Mouse (Mus musculus) C2C12 (cell line): ENCODE results near the gene Rpl18a. TPM values are rescaled to one million over a fixed set of nuclear protein-coding genes. Genes with fewer than 3 reads are reported as not detected.

Experiments used
- H3K27me3 ChIP-seq: one replicate; pipeline ENCODE4 v1.6.1; 2011; ENCODE audit not compliant: control insufficient read depth, insufficient read depth, insufficient read length
- H3K36me3 ChIP-seq: one replicate; pipeline ENCODE4 v1.6.1; 2011; ENCODE audit not compliant: control insufficient read depth, insufficient read depth
- H3K4me3 ChIP-seq: one replicate; pipeline ENCODE4 v1.5.1; 2011; ENCODE audit warnings: mild to moderate bottlenecking, control low read depth; ENCODE audit not compliant: poor library complexity, insufficient read depth, severe bottlenecking
- H3K79me2 ChIP-seq: one replicate; pipeline ENCODE4 v1.6.1; 2011; ENCODE audit not compliant: control insufficient read depth, insufficient read depth
- H3K79me3 ChIP-seq: one replicate; pipeline ENCODE4 v1.6.1; 2011; ENCODE audit warnings: low read depth, control low read depth
- H3ac ChIP-seq: one replicate; pipeline ENCODE3; 2011; ENCODE audit warnings: low read depth; ENCODE audit not compliant: control insufficient read depth, insufficient read length
- CEBPB ChIP-seq: IDR thresholded peaks from one replicate; pipeline ENCODE4 v1.6.1; 2011; ENCODE audit warnings: low read depth, mild to moderate bottlenecking, control low read depth, moderate library complexity
- CTCF ChIP-seq: IDR thresholded peaks from one replicate; pipeline ENCODE4 v1.5.1; 2011; ENCODE audit not compliant: control insufficient read depth, insufficient read depth, insufficient read length
- FOSL1 ChIP-seq: IDR thresholded peaks from one replicate; pipeline ENCODE4 v1.8.0; 2011; ENCODE audit warnings: mild to moderate bottlenecking, low read length; ENCODE audit not compliant: poor library complexity, insufficient read depth, severe bottlenecking
- MAX ChIP-seq: IDR thresholded peaks from one replicate; pipeline ENCODE4 v1.6.1; 2011; ENCODE audit warnings: mild to moderate bottlenecking, control low read depth
- MYOD1 ChIP-seq: IDR thresholded peaks from one replicate; pipeline ENCODE4 v1.6.1; 2011; ENCODE audit warnings: low read depth; ENCODE audit not compliant: control insufficient read depth, insufficient read length
- MYOG ChIP-seq: IDR thresholded peaks from one replicate; pipeline ENCODE4 v1.6.1; 2011; ENCODE audit not compliant: control insufficient read depth, insufficient read length; ENCODE audit errors: extremely low read depth
- USF1 ChIP-seq: IDR thresholded peaks from one replicate; pipeline ENCODE4 v1.6.1; 2011; ENCODE audit warnings: low read depth, mild to moderate bottlenecking, control low read depth, moderate library complexity
- polyA plus RNA-seq: library from polyadenylated mRNA; unstranded; fragments of >200 nt; fragmentation: generic; extraction: Trizol; gene quantifications from one replicate; pipeline ENCODE4 v1.2.1, GENCODE M21; 2012; ENCODE audit warnings: missing spikeins

The Rpl18a gene
- polyA plus RNA-seq, 1 experiment = 4,918 TPM

DNA sequence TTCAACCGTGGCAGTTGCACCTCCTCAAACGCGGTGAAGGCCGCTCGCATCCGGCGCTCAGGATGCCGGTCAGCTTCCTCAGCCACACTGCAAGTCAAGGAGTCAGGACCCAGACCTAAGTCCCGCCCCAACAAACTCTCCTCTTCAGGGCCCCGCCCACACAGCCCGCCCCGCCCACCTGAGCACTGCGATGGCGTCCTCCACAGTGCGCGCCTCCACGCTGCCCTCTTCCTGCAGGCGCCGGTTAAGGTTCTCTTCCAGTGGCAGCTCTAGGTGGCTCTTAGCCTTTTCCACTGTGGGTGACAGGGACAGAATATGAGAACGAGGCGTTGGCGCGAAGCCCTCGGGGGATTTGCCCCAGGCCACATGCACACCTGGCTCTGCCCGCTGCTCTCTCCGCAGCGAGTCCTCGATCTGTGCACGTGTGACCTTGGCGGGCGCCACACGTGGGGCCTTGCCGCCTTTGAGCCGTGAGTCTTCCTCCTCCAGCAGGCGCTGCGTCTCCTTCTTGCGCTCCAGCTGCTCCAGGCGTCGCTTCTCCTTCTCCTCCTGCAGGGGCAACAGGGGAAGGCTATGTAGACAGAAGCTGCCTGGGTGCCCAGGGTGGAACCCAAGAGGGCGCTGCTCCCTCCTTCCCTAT lies 28.5 kb downstream of the Rpl18a start:
- Histone ChIP-seq H3ac (no peak overlapping the region), H3K36me3 (peaks cover 6% of the 10 kb centered on the region), H3K79me3 (peaks cover 9% of the 10 kb centered on the region), H3K27me3 (no peaks in the 10 kb centered on the region), H3K79me2 (peaks cover 27% of the 10 kb centered on the region), H3K4me3 (no peak overlapping the region)
- no peak for TF ChIP-seq MAX
- no peak for TF ChIP-seq CTCF
- no peak for TF ChIP-seq MYOD1
- no peak for TF ChIP-seq USF1
- no peak for TF ChIP-seq CEBPB

DNA sequence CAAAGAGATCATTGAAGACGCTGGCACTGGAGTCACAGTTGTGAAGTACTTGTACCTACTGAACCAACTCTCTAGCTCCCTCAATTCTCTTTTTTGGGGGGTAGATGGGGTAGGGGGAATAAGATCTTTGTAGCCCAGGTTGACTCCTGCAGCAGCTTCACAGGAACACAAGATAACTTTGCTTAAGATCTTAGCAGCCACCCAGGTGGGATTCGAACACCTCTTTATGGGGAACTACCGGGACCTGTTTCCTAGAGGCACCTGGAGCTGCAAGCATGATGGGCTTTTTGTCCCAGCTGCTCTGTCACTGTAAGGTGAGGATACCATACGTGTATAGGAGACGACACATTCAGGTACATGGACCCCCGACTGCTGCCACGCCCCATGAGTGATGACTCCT lies 30.6 kb downstream of the Rpl18a start:
- TF ChIP-seq MYOD1 (no peak), CEBPB (no peak), MYOG (no peak), CTCF (no peak), FOSL1 (no peak), MAX (no peak), USF1 (no peak)
- H3K79me3 ChIP-seq = peaks cover 2% of the 10 kb centered on the region
- peaks cover 11% of the 10 kb centered on the region for H3K79me2 ChIP-seq
- H3K36me3 ChIP-seq = peaks cover 6% of the 10 kb centered on the region
- no peak overlapping the region for H3K4me3 ChIP-seq
- no peak overlapping the region for H3ac ChIP-seq
- H3K27me3 ChIP-seq = no peaks in the 10 kb centered on the region

DNA sequence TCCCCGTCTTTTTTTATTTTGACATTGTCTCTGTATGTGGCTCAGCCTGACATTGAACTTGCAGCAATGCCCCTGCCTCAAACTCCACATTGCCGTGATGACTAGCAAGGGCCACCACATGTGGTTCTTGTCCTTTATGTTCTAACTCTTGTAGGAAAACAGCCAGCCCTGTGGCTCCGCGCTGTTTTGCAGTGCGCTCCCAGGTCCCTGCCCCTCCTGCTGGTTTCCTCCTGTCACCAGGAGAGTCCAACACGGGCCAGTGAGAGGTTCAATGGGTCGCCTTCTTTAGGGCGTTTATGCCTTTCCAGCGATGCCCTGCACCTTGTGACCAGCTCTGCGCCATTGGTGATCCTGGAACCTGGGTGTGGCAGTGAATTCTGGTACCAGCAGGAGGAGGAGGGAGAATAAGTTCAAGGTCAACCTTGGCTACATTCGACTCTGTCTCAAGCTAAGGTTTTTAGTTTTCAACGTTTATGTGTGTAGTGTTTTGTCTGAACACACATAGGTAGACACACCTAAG lies 31.2 kb downstream of the Rpl18a start:
- H3K4me3 ChIP-seq = no peak overlapping the region
- peaks cover 6% of the 10 kb centered on the region for H3K36me3 ChIP-seq
- no peaks in the 10 kb centered on the region for H3K27me3 ChIP-seq
- TF ChIP-seq MAX (no peak), MYOG (no peak), MYOD1 (no peak), FOSL1 (no peak), CEBPB (no peak), CTCF (no peak), USF1 (no peak)
- peaks cover 6% of the 10 kb centered on the region for H3K79me2 ChIP-seq
- H3K79me3 ChIP-seq = no peaks in the 10 kb centered on the region
- peak overlapping the region; percentile 29 for H3ac ChIP-seq

DNA sequence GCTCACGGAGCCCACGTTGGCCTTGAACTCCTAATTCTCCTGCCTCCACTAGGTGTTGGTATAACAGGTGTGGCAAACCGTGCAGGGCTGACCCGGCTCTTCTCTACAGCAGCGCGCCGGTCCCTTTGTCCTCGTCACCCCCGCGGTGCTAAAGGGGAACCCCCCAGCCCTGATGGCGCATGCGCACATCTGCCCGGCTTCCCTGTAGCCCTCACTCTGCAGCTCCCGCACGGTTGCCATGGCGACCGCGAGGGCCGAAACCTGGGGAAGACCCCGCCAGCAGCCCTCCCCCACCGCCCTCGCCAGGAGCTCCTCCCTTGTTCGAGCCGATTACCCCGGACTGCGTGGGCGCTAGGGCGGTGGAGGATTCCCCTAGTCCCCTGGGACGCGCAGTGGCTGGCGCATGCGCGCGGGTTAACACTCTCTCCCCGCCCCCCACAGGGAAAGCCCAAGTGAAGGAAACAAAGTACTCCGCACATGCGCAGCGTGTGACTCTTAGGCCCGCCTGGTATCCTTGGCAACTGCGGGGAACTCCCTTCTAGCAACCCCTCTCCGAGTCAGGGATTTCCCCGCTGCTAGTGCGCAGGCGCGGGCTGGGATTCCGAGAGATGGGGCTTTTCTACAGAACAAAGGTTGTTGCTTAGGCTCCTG lies 31.7 kb downstream of the Rpl18a start:
- peak overlapping the region; percentile 31 for H3K4me3 ChIP-seq
- H3K79me2 ChIP-seq = no peaks in the 10 kb centered on the region
- TF ChIP-seq MAX (peak; percentile 32), CTCF (no peak), MYOG (no peak), USF1 (no peak), FOSL1 (no peak)
- H3ac ChIP-seq = peak overlapping the region; percentile 69
- no peaks in the 10 kb centered on the region for H3K27me3 ChIP-seq
- H3K36me3 ChIP-seq = peaks cover 6% of the 10 kb centered on the region
- H3K79me3 ChIP-seq = no peaks in the 10 kb centered on the region

DNA sequence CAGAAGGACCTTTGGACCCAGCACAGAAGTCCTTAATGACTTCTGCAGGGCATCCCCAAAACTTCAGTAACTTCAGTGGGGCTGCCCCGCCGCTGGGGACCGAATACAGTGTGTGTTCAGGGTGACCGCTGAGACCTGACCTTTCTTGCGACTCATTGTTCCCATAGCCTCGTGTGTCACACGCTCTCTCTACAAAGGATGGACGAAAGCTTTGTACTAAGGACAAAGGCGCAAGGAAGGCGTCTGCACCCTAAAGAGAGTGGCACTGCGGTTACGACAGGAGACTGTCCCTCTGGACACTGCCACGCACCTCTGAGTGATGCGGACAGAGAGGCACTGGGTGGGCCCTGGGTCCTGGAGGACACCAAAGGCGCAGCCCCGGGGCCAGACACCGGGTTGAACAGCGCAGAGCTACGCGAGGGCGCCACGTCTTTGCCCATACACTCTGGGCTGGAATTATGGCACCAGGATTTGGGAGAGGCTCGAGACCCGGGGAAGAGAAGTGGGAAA lies 32.4 kb downstream of the Rpl18a start:
- Histone ChIP-seq H3K27me3 (no peaks in the 10 kb centered on the region), H3K79me2 (no peaks in the 10 kb centered on the region), H3K36me3 (peaks cover 6% of the 10 kb centered on the region), H3ac (peak overlapping the region; percentile 69), H3K4me3 (peak overlapping the region; percentile 31), H3K79me3 (no peaks in the 10 kb centered on the region)
- no peak for TF ChIP-seq MYOG
- no peak for TF ChIP-seq CTCF
- TF ChIP-seq MYOD1 = no peak
- no peak for TF ChIP-seq USF1
- TF ChIP-seq CEBPB = no peak
- no peak for TF ChIP-seq MAX
- no peak for TF ChIP-seq FOSL1
